Mouse (Mus musculus): ENCODE results near the gene Phf21a. TPM values are rescaled to one million over a fixed set of nuclear protein-coding genes. Genes with fewer than 3 reads are reported as not detected.

Gene Phf21a
- polyA plus RNA-seq, 2 experiments = 1.8 to 4.7 TPM

GRCm38 (mm10) chr2:92278663-92279062, 185.7 kb downstream of the Phf21a start:
- DNase-seq (ENCODE audit: low read depth in 3 of 3, low spot score in 3 of 3) = no peak
- no peak overlapping the region for H3K4me2 ChIP-seq (ENCODE audit: low read depth)
- TF ChIP-seq CTCF (IDR thresholded peaks at IDR 0.05; ENCODE audit: low read depth) = no peak
- no peak for TF ChIP-seq EP300 (IDR thresholded peaks at IDR 0.05; ENCODE audit: low read depth)
- WGBS (ENCODE audit: insufficient replicate concordance) = 66% methylated on average over 7 of the region's 7 CpGs
- H3K4me1 ChIP-seq (replicated peaks; ENCODE audit: control insufficient read depth in 2 of 2, insufficient read depth in 2 of 2, low read length in 1 of 2) = no peaks in the 10 kb centered on the region
- no peak overlapping the region for H3K4me3 ChIP-seq (ENCODE audit: insufficient read depth in 1 of 2, low read depth in 2 of 2, low read length in 2 of 2)
- no peaks in the 10 kb centered on the region for H3K9me3 ChIP-seq (ENCODE audit: control insufficient read depth, low read length)
- H3K27ac ChIP-seq = no peak overlapping the region
- no peak for ATAC-seq (ENCODE audit: insufficient read depth)
- no peaks in the 10 kb centered on the region for H3K36me3 ChIP-seq (replicated peaks; ENCODE audit: control insufficient read depth, insufficient read depth, low read depth)
- no peak overlapping the region for H3K9ac ChIP-seq (replicated peaks)
- no peaks in the 10 kb centered on the region for H3K27me3 ChIP-seq (ENCODE audit: control insufficient read depth, insufficient read depth, low read length)

GRCm38 (mm10) chr2:92279398-92279797, 186.5 kb downstream of the Phf21a start:
- DNase-seq (ENCODE audit: low read depth in 3 of 3, low spot score in 3 of 3) (no peak), ATAC-seq (ENCODE audit: insufficient read depth) (no peak)
- TF ChIP-seq EP300 (IDR thresholded peaks at IDR 0.05; ENCODE audit: low read depth) (no peak), CTCF (IDR thresholded peaks at IDR 0.05; ENCODE audit: low read depth) (no peak)
- Histone ChIP-seq H3K9me3 (ENCODE audit: control insufficient read depth, low read length) (no peaks in the 10 kb centered on the region), H3K9ac (replicated peaks) (no peak overlapping the region), H3K36me3 (replicated peaks; ENCODE audit: control insufficient read depth, insufficient read depth, low read depth) (no peaks in the 10 kb centered on the region), H3K4me3 (ENCODE audit: insufficient read depth in 1 of 2, low read depth in 2 of 2, low read length in 2 of 2) (no peak overlapping the region), H3K4me1 (replicated peaks; ENCODE audit: control insufficient read depth in 2 of 2, insufficient read depth in 2 of 2, low read length in 1 of 2) (no peaks in the 10 kb centered on the region), H3K4me2 (ENCODE audit: low read depth) (no peak overlapping the region), H3K27me3 (ENCODE audit: control insufficient read depth, insufficient read depth, low read length) (no peaks in the 10 kb centered on the region), H3K27ac (no peak overlapping the region)
- WGBS (ENCODE audit: insufficient replicate concordance) = 71% methylated on average over 6 of the region's 6 CpGs

GRCm38 (mm10) chr2:92285597-92285996, 192.7 kb downstream of the Phf21a start:
- Histone ChIP-seq H3K9me3 (ENCODE audit: control insufficient read depth, low read length) (no peaks in the 10 kb centered on the region), H3K27ac (no peak overlapping the region), H3K4me2 (ENCODE audit: low read depth) (no peak overlapping the region), H3K27me3 (ENCODE audit: control insufficient read depth, insufficient read depth, low read length) (no peaks in the 10 kb centered on the region), H3K9ac (replicated peaks) (no peak overlapping the region), H3K4me3 (ENCODE audit: insufficient read depth in 1 of 2, low read depth in 2 of 2, low read length in 2 of 2) (no peak overlapping the region), H3K4me1 (replicated peaks; ENCODE audit: control insufficient read depth in 2 of 2, insufficient read depth in 2 of 2, low read length in 1 of 2) (0 out of 4 replicates have a peak, but pooled peaks cover 0 to 2% of the 10 kb centered on the region in 2 experiments), H3K36me3 (replicated peaks; ENCODE audit: control insufficient read depth, insufficient read depth, low read depth) (no peaks in the 10 kb centered on the region)
- no peak for DNase-seq (ENCODE audit: low read depth in 3 of 3, low spot score in 3 of 3)
- 50% methylated on average over 5 of the region's 5 CpGs for WGBS (ENCODE audit: insufficient replicate concordance)
- ATAC-seq (ENCODE audit: insufficient read depth) = no peak
- TF ChIP-seq EP300 (IDR thresholded peaks at IDR 0.05; ENCODE audit: low read depth) = no peak
- TF ChIP-seq CTCF (IDR thresholded peaks at IDR 0.05; ENCODE audit: low read depth) = no peak

- DNase-seq (ENCODE audit: low read depth in 3 of 3, low spot score in 3 of 3) (no peak), ATAC-seq (ENCODE audit: insufficient read depth) (no peak)
- WGBS (ENCODE audit: insufficient replicate concordance) = 48% methylated on average over 3 of the region's 3 CpGs
- Histone ChIP-seq H3K27ac (no peak overlapping the region), H3K27me3 (ENCODE audit: control insufficient read depth, insufficient read depth, low read length) (no peaks in the 10 kb centered on the region), H3K9me3 (ENCODE audit: control insufficient read depth, low read length) (no peaks in the 10 kb centered on the region), H3K9ac (replicated peaks) (no peak overlapping the region), H3K4me1 (replicated peaks; ENCODE audit: control insufficient read depth in 2 of 2, insufficient read depth in 2 of 2, low read length in 1 of 2) (0 out of 4 replicates have a peak, but pooled peaks cover 0 to 2% of the 10 kb centered on the region in 2 experiments), H3K4me3 (ENCODE audit: insufficient read depth in 1 of 2, low read depth in 2 of 2, low read length in 2 of 2) (no peak overlapping the region), H3K36me3 (replicated peaks; ENCODE audit: control insufficient read depth, insufficient read depth, low read depth) (no peaks in the 10 kb centered on the region), H3K4me2 (ENCODE audit: low read depth) (no peak overlapping the region)
- TF ChIP-seq EP300 (IDR thresholded peaks at IDR 0.05; ENCODE audit: low read depth) (no peak), CTCF (IDR thresholded peaks at IDR 0.05; ENCODE audit: low read depth) (no peak)
Observed at GRCm38 (mm10) chr2:92289335-92289734, 196.4 kb downstream of the Phf21a start.

GRCm38 (mm10) chr2:92291526-92291925, 198.6 kb downstream of the Phf21a start:
- ATAC-seq (ENCODE audit: insufficient read depth) = no peak
- Histone ChIP-seq H3K36me3 (replicated peaks; ENCODE audit: control insufficient read depth, insufficient read depth, low read depth) (no peaks in the 10 kb centered on the region), H3K4me3 (ENCODE audit: insufficient read depth in 1 of 2, low read depth in 2 of 2, low read length in 2 of 2) (no peak overlapping the region), H3K27me3 (ENCODE audit: control insufficient read depth, insufficient read depth, low read length) (no peaks in the 10 kb centered on the region), H3K4me1 (replicated peaks; ENCODE audit: control insufficient read depth in 2 of 2, insufficient read depth in 2 of 2, low read length in 1 of 2) (no peaks in the 10 kb centered on the region), H3K27ac (no peak overlapping the region), H3K4me2 (ENCODE audit: low read depth) (no peak overlapping the region), H3K9me3 (ENCODE audit: control insufficient read depth, low read length) (no peaks in the 10 kb centered on the region), H3K9ac (replicated peaks) (no peak overlapping the region)
- DNase-seq (ENCODE audit: low read depth in 3 of 3, low spot score in 3 of 3) = no peak
- WGBS (ENCODE audit: insufficient replicate concordance) = 62% methylated on average over 3 of the region's 3 CpGs
- TF ChIP-seq CTCF (IDR thresholded peaks at IDR 0.05; ENCODE audit: low read depth) (no peak), EP300 (IDR thresholded peaks at IDR 0.05; ENCODE audit: low read depth) (no peak)
